Mouse (Mus musculus) embryonic facial prominence, embryonic 13.5 days (tissue): ENCODE data around the gene Acot4. TPM values are rescaled to one million over a fixed set of nuclear protein-coding genes. Genes with fewer than 3 reads are reported as not detected.
"Not testable (repeated sequence)": the region's sequence is repeated elsewhere in the genome, so short reads cannot be mapped to it uniquely, and the experiment has no call there.

Source experiments
- ATAC-seq: fragments of 200-750 bp; cut with Nextera tagmentation; 2 replicates; pipeline ENCODE4 v1.8.0; 2017; ENCODE audit warnings: low read depth; ENCODE audit not compliant: insufficient number of reproducible peaks, insufficient read depth, low FRiP score, low TSS enrichment
- H3K27ac ChIP-seq: fragments of 300-500 bp; sonication (generic); 2 replicates; pipeline ENCODE4 v1.5.1; 2015; ENCODE audit warnings: moderate library complexity, mild to moderate bottlenecking, inconsistent platforms
- H3K27me3 ChIP-seq: fragments of 300-500 bp; sonication (generic); 2 replicates; pipeline ENCODE4 v1.6.1; 2015; ENCODE audit warnings: mild to moderate bottlenecking, inconsistent platforms
- H3K36me3 ChIP-seq: fragments of 300-500 bp; sonication (generic); 2 replicates; pipeline ENCODE4 v1.6.1; 2015; ENCODE audit warnings: mild to moderate bottlenecking, inconsistent platforms
- H3K4me1 ChIP-seq: fragments of 300-500 bp; sonication (generic); 2 replicates; pipeline ENCODE4 v1.6.1; 2015; ENCODE audit warnings: inconsistent platforms
- H3K4me2 ChIP-seq: fragments of 300-500 bp; sonication (generic); 2 replicates; pipeline ENCODE4 v1.6.1; 2015; ENCODE audit warnings: moderate library complexity, mild to moderate bottlenecking, inconsistent platforms
- H3K4me3 ChIP-seq: fragments of 300-500 bp; sonication (generic); 2 replicates; pipeline ENCODE4 v1.5.1; 2015; ENCODE audit warnings: mild to moderate bottlenecking, inconsistent platforms
- H3K9ac ChIP-seq: fragments of 300-500 bp; sonication (generic); 2 replicates; pipeline ENCODE4 v1.6.1; 2015; ENCODE audit warnings: mild to moderate bottlenecking, inconsistent platforms
- H3K9me3 ChIP-seq: fragments of 300-500 bp; sonication (generic); 2 replicates; pipeline ENCODE4 v1.6.1; 2016; ENCODE audit warnings: inconsistent platforms
- WGBS: fragments of 180-500 bp; shearing (Covaris S2); methylation state at CpG from one replicate; pipeline ENCODE4 v1.1.7; 2015; ENCODE audit warnings: mixed read lengths; 5-methylcytosine and 5-hydroxymethylcytosine counted together
- polyA plus RNA-seq: library from polyadenylated mRNA; unstranded; fragments of >200 nt; fragmentation: Nextera tagmentation; extraction: Ambion mirVana; gene quantifications from 2 replicates; pipeline ENCODE4 v1.2.1, GENCODE M21; 2015

Acot4 gene
- 0.22 and 0.81 TPM in 2 replicates for polyA plus RNA-seq

GRCm38 (mm10) chr12:84038241-84038640, at the start of gene Acot4:
TSS of gene Acot4 (plus strand) at chr12:84038379.
- ATAC-seq, H3K4me1 ChIP-seq: not testable (repeated sequence)

GRCm38 (mm10) chr12:83988483-83988882, 49.7 kb upstream of the Acot4 start:
- H3K4me3 ChIP-seq = peak overlapping the region; percentile 67
- no peaks in the 10 kb centered on the region for H3K27me3 ChIP-seq
- H3K9me3 ChIP-seq = no peaks in the 10 kb centered on the region
- peak overlapping the region; percentile 57 for H3K4me2 ChIP-seq
- WGBS = 67% methylated on average over 4 of the region's 4 CpGs
- peaks cover 4% of the 10 kb centered on the region; the same call in 1 of the 2 replicates for H3K36me3 ChIP-seq
- H3K27ac ChIP-seq = peak overlapping the region; percentile 94
- peak overlapping the region; percentile 84 for H3K9ac ChIP-seq
- ATAC-seq = no peak
- H3K4me1 ChIP-seq = 0 out of 2 replicates have a peak, but pooled peaks cover 6% of the 10 kb centered on the region

More at GRCm38 (mm10) chr12:84038241-84038640, at the start of gene Acot4:
- H3K4me3 ChIP-seq = peak within 1 kb of the TSS; percentile 49
- peak within 1 kb of the TSS; percentile 72 for H3K9ac ChIP-seq
- not testable (repeated sequence) for H3K27me3 ChIP-seq, H3K9me3 ChIP-seq, H3K36me3 ChIP-seq, H3K27ac ChIP-seq
- WGBS = 9% methylated on average over 32 of the region's 32 CpGs
- peak within 1 kb of the TSS; percentile 73 for H3K4me2 ChIP-seq

- 0 out of 2 replicates have a peak, but pooled peaks cover 6% of the 10 kb centered on the region for H3K4me1 ChIP-seq
- H3K9ac ChIP-seq = no peak overlapping the region
- peaks cover 7% of the 10 kb centered on the region for H3K36me3 ChIP-seq
- H3K4me2 ChIP-seq = no peak overlapping the region
- H3K27ac ChIP-seq = no peak overlapping the region
- H3K9me3 ChIP-seq = no peaks in the 10 kb centered on the region
- WGBS = 87% methylated on average over 4 of the region's 4 CpGs
- no peak overlapping the region for H3K4me3 ChIP-seq
- H3K27me3 ChIP-seq = no peaks in the 10 kb centered on the region
- ATAC-seq = no peak
These were observed 48.8 kb upstream of the Acot4 start for GRCm38 (mm10) chr12:83989378-83989777.

GRCm38 (mm10) chr12:83997221-83997620, 41.0 kb upstream of the Acot4 start:
- Histone ChIP-seq H3K4me3 (no peak overlapping the region), H3K36me3 (peaks cover 9% of the 10 kb centered on the region), H3K4me2 (no peak overlapping the region), H3K9ac (no peak overlapping the region), H3K27ac (no peak overlapping the region), H3K27me3 (no peaks in the 10 kb centered on the region), H3K4me1 (no peaks in the 10 kb centered on the region), H3K9me3 (peaks cover 5% of the 10 kb centered on the region; the same call in 1 of the 2 replicates)
- WGBS = 77% methylated on average over 2 of the region's 2 CpGs
- ATAC-seq = no peak

GRCm38 (mm10) chr12:83998341-83999107, 39.7 kb upstream of the Acot4 start:
- Histone ChIP-seq H3K4me3 (no peak overlapping the region), H3K36me3 (peaks cover 5% of the 10 kb centered on the region), H3K9me3 (peaks cover 5% of the 10 kb centered on the region; the same call in 1 of the 2 replicates), H3K4me1 (no peaks in the 10 kb centered on the region), H3K9ac (no peak overlapping the region), H3K4me2 (no peak overlapping the region), H3K27me3 (no peaks in the 10 kb centered on the region), H3K27ac (no peak overlapping the region)
- ATAC-seq = no peak
- 58% methylated on average over 11 of the region's 11 CpGs for WGBS

- not testable (repeated sequence) for H3K36me3 ChIP-seq, H3K27me3 ChIP-seq, H3K9ac ChIP-seq, H3K4me3 ChIP-seq, H3K4me2 ChIP-seq, H3K9me3 ChIP-seq, H3K27ac ChIP-seq, ATAC-seq, H3K4me1 ChIP-seq
- WGBS = 74% methylated on average over 8 of the region's 8 CpGs
These were observed 38.9 kb upstream of the Acot4 start for GRCm38 (mm10) chr12:83999237-83999636.

- H3K9ac ChIP-seq = no peak overlapping the region
- no peak overlapping the region for H3K4me2 ChIP-seq
- no peak overlapping the region for H3K27ac ChIP-seq
- 91% methylated on average over 3 of the region's 3 CpGs for WGBS
- ATAC-seq = no peak
- no peaks in the 10 kb centered on the region for H3K4me1 ChIP-seq
- H3K27me3 ChIP-seq = no peaks in the 10 kb centered on the region
- no peaks in the 10 kb centered on the region for H3K36me3 ChIP-seq
- peaks cover 5% of the 10 kb centered on the region; the same call in 1 of the 2 replicates for H3K9me3 ChIP-seq
- no peak overlapping the region for H3K4me3 ChIP-seq
These were observed 37.8 kb upstream of the Acot4 start for GRCm38 (mm10) chr12:84000418-84000817.

- peaks cover 6% of the 10 kb centered on the region for H3K4me1 ChIP-seq
- no peak overlapping the region for H3K9ac ChIP-seq
- WGBS = 88% methylated on average over 1 of the region's 1 CpGs
- no peaks in the 10 kb centered on the region for H3K36me3 ChIP-seq
- no peaks in the 10 kb centered on the region for H3K27me3 ChIP-seq
- H3K27ac ChIP-seq = no peak overlapping the region
- peaks cover 5% of the 10 kb centered on the region; the same call in 1 of the 2 replicates for H3K9me3 ChIP-seq
- no peak overlapping the region for H3K4me2 ChIP-seq
- ATAC-seq = no peak
- no peak overlapping the region for H3K4me3 ChIP-seq
These were observed 34.3 kb upstream of the Acot4 start for GRCm38 (mm10) chr12:84003866-84004265.

- H3K27ac ChIP-seq = no peak overlapping the region
- peaks cover 23% of the 10 kb centered on the region for H3K4me1 ChIP-seq
- no peaks in the 10 kb centered on the region for H3K27me3 ChIP-seq
- no peaks in the 10 kb centered on the region for H3K9me3 ChIP-seq
- 89% methylated on average over 12 of the region's 12 CpGs for WGBS
- no peak overlapping the region for H3K4me2 ChIP-seq
- H3K4me3 ChIP-seq = no peak overlapping the region
- no peak overlapping the region for H3K9ac ChIP-seq
- no peaks in the 10 kb centered on the region for H3K36me3 ChIP-seq
- ATAC-seq = no peak
These were observed 29.9 kb upstream of the Acot4 start for GRCm38 (mm10) chr12:84008251-84008650.

GRCm38 (mm10) chr12:84008729-84009128, 29.4 kb upstream of the Acot4 start:
- Histone ChIP-seq H3K9ac (peak overlapping the region; percentile 72), H3K4me3 (peak overlapping the region; percentile 51), H3K4me2 (peak overlapping the region; percentile 60), H3K27ac (peak overlapping the region; percentile 64), H3K36me3 (no peaks in the 10 kb centered on the region), H3K4me1 (peaks cover 23% of the 10 kb centered on the region), H3K9me3 (no peaks in the 10 kb centered on the region), H3K27me3 (no peaks in the 10 kb centered on the region)
- no peak for ATAC-seq
- WGBS = 66% methylated on average over 8 of the region's 8 CpGs

- 1% methylated on average over 54 of the region's 70 CpGs for WGBS
These were observed 28.8 kb upstream of the Acot4 start, which contains the start of gene Acot1 for GRCm38 (mm10) chr12:84009171-84009965. TSS of gene Acot1 (plus strand) at chr12:84009490.

More at GRCm38 (mm10) chr12:84009171-84009965, 28.8 kb upstream of the Acot4 start, which contains the start of gene Acot1:
- Histone ChIP-seq H3K4me3 (peak within 1 kb of the TSS; percentile 51), H3K4me1 (peaks cover 23% of the 10 kb centered on the region), H3K27ac (peak within 1 kb of the TSS; percentile 64), H3K9ac (peak within 1 kb of the TSS; percentile 72), H3K4me2 (peak within 1 kb of the TSS; percentile 60)
- not testable (repeated sequence) for H3K27me3 ChIP-seq, H3K36me3 ChIP-seq, H3K9me3 ChIP-seq
- peak; percentile 87 for ATAC-seq
